Mouse (Mus musculus) limb, embryonic 14.5 days (tissue): ENCODE measurements around the gene Hip1r. TPM values are rescaled to one million over a fixed set of nuclear protein-coding genes. Genes with fewer than 3 reads are reported as not detected.

ENCODE experiments used
- ATAC-seq: fragments of 200-750 bp; cut with Nextera tagmentation; 2 replicates; pipeline ENCODE4 v1.8.0; 2017; ENCODE audit warnings: low read depth, moderate number of reproducible peaks, moderate TSS enrichment; ENCODE audit not compliant: low FRiP score
- DNase-seq: peaks from one replicate; pipeline ENCODE4 v3.0.0-alpha.2; 2015; ENCODE audit warnings: low spot score
- H3K27ac ChIP-seq: fragments of 300-500 bp; sonication (generic); replicated peaks from 2 replicates; pipeline ENCODE4 v1.5.1; 2014; ENCODE audit warnings: low read depth, mild to moderate bottlenecking, low read length, moderate library complexity, mixed read lengths
- H3K27me3 ChIP-seq: fragments of 300-500 bp; sonication (generic); 2 replicates; pipeline ENCODE4 v1.6.1; 2014; ENCODE audit warnings: low read length, mixed read lengths; ENCODE audit not compliant: control insufficient read depth, insufficient read depth
- H3K36me3 ChIP-seq: fragments of 300-500 bp; sonication (generic); 2 replicates; pipeline ENCODE4 v1.6.1; 2014; ENCODE audit warnings: mild to moderate bottlenecking, low read length, moderate library complexity, mixed read lengths; ENCODE audit not compliant: control insufficient read depth, insufficient read depth
- H3K4me1 ChIP-seq: fragments of 300-500 bp; sonication (generic); 2 replicates; pipeline ENCODE4 v1.6.1; 2014; ENCODE audit warnings: antibody characterized with exemption, low read length, mixed read lengths; ENCODE audit not compliant: control insufficient read depth, insufficient read depth
- H3K4me2 ChIP-seq: fragments of 300-500 bp; sonication (generic); replicated peaks from 2 replicates; pipeline ENCODE4 v1.6.1; 2014; ENCODE audit warnings: low read depth, mild to moderate bottlenecking, low read length, moderate library complexity; ENCODE audit not compliant: severe bottlenecking
- H3K4me3 ChIP-seq: fragments of 300-500 bp; sonication (generic); replicated peaks from 2 replicates; pipeline ENCODE4 v1.5.1; 2014; ENCODE audit warnings: low read length
- H3K9ac ChIP-seq: fragments of 300-500 bp; sonication (generic); 2 replicates; pipeline ENCODE4 v1.6.1; 2014; ENCODE audit warnings: mild to moderate bottlenecking, low read depth, low read length, moderate library complexity; ENCODE audit not compliant: severe bottlenecking
- H3K9me3 ChIP-seq: fragments of 300-500 bp; sonication (generic); 2 replicates; pipeline ENCODE4 v1.6.1; 2016; ENCODE audit warnings: low read length; ENCODE audit not compliant: control insufficient read depth
- POLR2A ChIP-seq: fragments of 200-500 bp; IDR thresholded peaks from 2 replicates; pipeline ENCODE4 v1.8.0; 2012; ENCODE audit warnings: inconsistent platforms, mild to moderate bottlenecking, moderate library complexity, borderline replicate concordance; ENCODE audit not compliant: insufficient read depth, insufficient read length; ENCODE audit errors: extremely low read depth
- WGBS: fragments of 180-500 bp; shearing (Covaris S2); extraction: QIAGEN DNeasy Blood & Tissue Kit; methylation state at CpG from one replicate; pipeline ENCODE4 v1.1.7; 2014; 5-methylcytosine and 5-hydroxymethylcytosine counted together
- polyA plus RNA-seq, 2 experiments: library from polyadenylated mRNA; depleted of rRNA in 1 of 2; stranded (reverse) in 1 of 2; unstranded in 1 of 2; fragments of >200 nt; fragmentation: Nextera tagmentation in 1 of 2; extraction: Ambion mirVana in 1 of 2; gene quantifications; 2 replicates each; pipeline versions ENCODE4 v1.2.1 to v1.2.3; 2012 to 2014

Gene Hip1r
- polyA plus RNA-seq, 2 experiments, result 9.9 to 10.6 TPM

DNA sequence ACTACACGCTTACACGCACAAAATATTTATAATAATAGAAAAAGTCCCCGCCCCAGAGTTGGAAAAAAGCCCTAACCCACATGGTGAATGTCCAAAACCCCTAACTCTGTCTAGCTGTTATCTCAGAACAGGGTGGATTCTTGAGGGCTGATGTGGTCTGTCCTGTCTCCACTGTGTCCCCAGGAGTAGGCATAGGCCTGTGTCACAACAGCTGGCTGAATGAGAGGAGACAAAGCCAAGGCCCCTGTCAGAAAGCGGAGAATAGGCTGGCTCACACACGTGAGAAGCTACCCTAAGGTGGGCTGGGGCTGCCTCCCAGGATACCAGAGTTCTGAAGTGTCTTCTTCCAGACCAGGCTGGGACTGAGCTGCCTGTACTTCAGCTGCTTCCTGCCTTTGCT lies 4.7 kb downstream of the Hip1r start:
- 68% methylated on average over 5 of the region's 5 CpGs for WGBS
- Histone ChIP-seq H3K4me2 (no peak overlapping the region), H3K4me1 (no peaks in the 10 kb centered on the region; the same call in none of the 2 replicates), H3K9ac (no peak overlapping the region), H3K9me3 (no peaks in the 10 kb centered on the region), H3K27ac (no peak overlapping the region), H3K4me3 (no peak overlapping the region), H3K36me3 (no peaks in the 10 kb centered on the region), H3K27me3 (no peaks in the 10 kb centered on the region)
- ATAC-seq (no peak), DNase-seq (no peak)
- TF ChIP-seq POLR2A, result no peak

DNA sequence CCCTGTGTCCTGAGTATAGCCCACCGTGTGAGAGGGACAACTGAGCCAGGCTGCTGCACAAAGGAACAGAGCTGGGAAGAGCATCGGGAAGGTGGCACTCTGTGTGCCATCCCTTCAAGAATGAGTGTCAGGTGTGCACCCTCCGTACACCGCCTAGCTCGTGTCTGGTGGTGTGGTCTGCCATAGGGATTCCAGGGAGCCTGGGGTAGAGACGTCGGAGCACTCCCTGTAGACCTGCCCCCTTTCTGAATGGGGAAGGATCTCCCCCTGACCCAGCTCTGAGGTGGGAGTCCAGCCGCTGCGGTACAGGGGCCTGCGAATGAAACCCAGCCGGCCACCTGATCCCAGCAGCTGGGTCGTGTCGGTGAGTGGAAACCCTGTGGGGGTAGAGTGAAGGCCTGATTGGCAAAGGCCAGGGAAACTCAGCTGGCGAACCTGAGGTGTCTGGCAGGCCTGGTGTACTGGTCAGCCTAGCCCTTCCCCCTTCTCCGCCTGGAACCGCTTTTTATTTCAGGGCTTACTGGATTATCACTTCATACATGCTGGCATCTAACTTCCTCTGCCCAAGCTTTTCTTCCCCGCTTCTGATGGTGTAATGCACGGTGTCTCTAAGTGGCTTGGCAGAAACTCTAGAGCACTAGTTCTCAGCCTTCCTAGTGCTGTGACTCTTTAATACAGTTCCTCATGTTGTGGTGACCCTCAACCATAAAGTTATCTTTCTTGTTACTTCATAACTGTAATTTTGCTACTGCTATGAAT lies 6.0 kb downstream of the Hip1r start:
- no peak overlapping the region for H3K9ac ChIP-seq
- H3K27me3 ChIP-seq, result no peaks in the 10 kb centered on the region
- ATAC-seq, result no peak
- 57% methylated on average over 18 of the region's 18 CpGs for WGBS
- H3K9me3 ChIP-seq, result no peaks in the 10 kb centered on the region
- H3K4me2 ChIP-seq, result no peak overlapping the region
- H3K36me3 ChIP-seq, result no peaks in the 10 kb centered on the region
- H3K4me3 ChIP-seq, result no peak overlapping the region
- no peak for TF ChIP-seq POLR2A
- DNase-seq, result no peak
- H3K4me1 ChIP-seq, result no peaks in the 10 kb centered on the region; the same call in none of the 2 replicates
- no peak overlapping the region for H3K27ac ChIP-seq

DNA sequence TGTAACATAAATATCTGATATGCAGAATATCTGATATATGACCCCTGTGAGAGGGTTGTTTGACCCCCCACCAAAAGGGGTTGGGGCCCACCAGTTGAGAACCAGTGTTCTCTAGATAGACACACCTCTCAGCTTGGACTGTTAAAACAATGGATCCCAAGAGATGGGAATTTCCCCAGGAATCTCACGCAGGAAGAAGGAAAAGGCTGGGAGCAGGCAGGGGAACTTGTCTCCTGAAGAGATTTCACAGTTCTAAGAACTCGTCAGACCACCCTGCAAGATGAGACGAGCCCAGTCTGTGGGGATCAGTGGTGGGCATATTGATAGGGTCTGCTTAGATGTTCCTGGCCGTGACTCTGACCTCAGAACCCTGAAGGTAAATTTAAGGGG lies 6.5 kb downstream of the Hip1r start:
- Histone ChIP-seq H3K4me2 (no peak overlapping the region), H3K27me3 (no peaks in the 10 kb centered on the region), H3K9ac (no peak overlapping the region), H3K4me3 (no peak overlapping the region), H3K4me1 (no peaks in the 10 kb centered on the region; the same call in 1 of the 2 replicates), H3K36me3 (no peaks in the 10 kb centered on the region), H3K9me3 (no peaks in the 10 kb centered on the region), H3K27ac (no peak overlapping the region)
- 54% methylated on average over 4 of the region's 4 CpGs for WGBS
- ATAC-seq, result no peak
- no peak for TF ChIP-seq POLR2A
- no peak for DNase-seq

DNA sequence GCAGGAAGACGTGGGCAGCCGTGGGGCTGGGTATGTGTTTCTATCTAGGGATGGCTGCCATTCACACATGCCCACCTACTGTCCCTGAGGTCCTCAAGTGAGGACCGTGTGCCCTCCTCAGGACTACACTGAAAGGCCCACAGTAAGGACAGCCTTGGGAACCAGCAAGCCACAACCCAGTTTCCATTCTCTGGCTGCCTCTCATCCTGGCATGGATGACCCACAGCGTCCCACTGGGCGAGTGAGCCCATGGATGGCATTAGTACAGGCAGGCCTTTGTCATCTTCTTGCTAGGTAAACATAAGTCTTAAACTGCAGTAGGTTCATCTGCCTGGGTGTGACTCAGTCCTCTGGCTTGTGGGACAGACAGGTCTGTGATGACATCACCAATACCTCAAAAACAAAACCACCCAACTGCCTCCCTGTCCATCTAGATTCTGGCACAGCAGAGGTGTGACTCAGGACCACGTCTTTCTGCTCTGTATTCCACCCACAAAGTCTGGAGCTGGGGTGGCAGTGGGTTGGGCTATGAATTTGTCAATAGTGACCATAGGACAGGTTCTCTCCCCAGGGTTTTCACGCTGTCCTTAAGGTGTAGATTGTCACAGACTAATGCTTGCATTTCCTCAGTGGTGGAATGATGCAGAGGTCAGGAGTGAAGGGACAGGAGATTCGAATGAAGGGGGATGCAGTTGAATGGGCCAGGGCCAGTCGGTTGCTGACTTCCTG lies 7.3 kb downstream of the Hip1r start:
- H3K27me3 ChIP-seq, result no peaks in the 10 kb centered on the region
- 74% methylated on average over 9 of the region's 9 CpGs for WGBS
- H3K4me2 ChIP-seq, result no peak overlapping the region
- TF ChIP-seq POLR2A, result no peak
- H3K36me3 ChIP-seq, result no peaks in the 10 kb centered on the region
- DNase-seq, result no peak
- no peak overlapping the region for H3K4me3 ChIP-seq
- no peak overlapping the region for H3K27ac ChIP-seq
- H3K4me1 ChIP-seq, result no peaks in the 10 kb centered on the region; the same call in 1 of the 2 replicates
- no peak overlapping the region for H3K9ac ChIP-seq
- no peaks in the 10 kb centered on the region for H3K9me3 ChIP-seq
- no peak for ATAC-seq

DNA sequence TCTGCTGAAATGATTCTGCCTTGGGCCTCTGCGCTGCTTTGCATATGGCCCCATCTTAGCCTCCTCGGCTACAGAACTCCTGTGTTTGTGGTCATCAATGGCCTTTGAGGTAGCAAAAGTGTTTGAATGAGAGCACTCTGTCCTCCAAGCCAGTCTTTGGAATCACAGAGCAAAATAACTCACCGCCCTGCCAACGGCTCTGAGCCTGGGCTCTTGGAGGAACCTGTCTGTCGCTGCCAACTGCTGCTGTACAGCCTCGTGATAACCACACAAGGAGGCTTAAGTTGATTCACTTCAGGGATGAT lies 7.8 kb downstream of the Hip1r start:
- Histone ChIP-seq H3K36me3 (no peaks in the 10 kb centered on the region), H3K27me3 (no peaks in the 10 kb centered on the region), H3K4me1 (no peaks in the 10 kb centered on the region; the same call in 1 of the 2 replicates), H3K4me2 (no peak overlapping the region), H3K9me3 (no peaks in the 10 kb centered on the region), H3K9ac (no peak overlapping the region), H3K27ac (no peak overlapping the region), H3K4me3 (no peak overlapping the region)
- ATAC-seq (no peak), DNase-seq (no peak)
- 71% methylated on average over 6 of the region's 6 CpGs for WGBS
- TF ChIP-seq POLR2A, result no peak
